Mouse (Mus musculus): ENCODE data around the gene Etv3.
A peak's percentile ranks its signal among the peaks of the same experiment; 100 is the strongest.
"Not testable (repeated sequence)": the region's sequence is repeated elsewhere in the genome, so short reads cannot be mapped to it uniquely, and the experiment has no call there.

The Etv3 gene

DNA sequence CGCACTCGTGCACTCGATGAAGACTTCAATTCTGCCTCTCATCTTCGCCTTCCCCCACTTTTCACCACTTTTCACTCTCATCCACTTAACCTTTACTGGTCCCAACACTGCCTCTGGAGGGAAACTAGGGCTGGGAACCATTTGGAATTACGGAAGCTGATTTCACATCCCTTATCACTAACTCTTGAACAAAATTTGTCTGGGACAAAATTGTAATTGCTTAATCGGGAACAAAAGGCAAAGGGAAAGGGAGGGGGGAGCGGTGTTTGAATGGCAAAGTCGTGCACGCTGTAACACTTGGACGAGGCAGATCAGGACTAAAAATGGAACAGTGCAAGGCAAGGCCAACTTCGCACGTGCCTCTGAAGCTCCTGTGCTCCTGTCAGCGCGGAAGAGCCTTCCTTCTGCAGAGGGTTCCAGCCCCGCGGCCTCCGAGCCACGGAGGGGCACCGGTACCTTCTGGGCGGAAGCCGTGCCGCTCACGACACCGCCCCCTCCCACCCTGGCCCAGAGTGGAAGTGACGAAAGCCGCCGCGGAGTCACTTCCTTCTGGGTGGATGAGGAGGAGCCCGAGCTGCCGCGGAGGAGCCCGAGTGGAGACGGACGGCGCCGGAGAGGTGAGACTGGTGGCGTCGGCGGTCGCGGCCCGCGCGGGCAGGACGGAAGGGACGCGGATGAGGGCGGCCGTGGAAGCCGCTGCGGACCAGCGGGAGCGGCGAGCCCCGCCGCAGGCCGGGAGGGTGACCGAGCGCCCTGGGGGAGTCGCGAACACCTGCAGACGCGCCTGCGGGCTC, at the start of gene Etv3:
Gene Etv3, plus strand, starts transcription at position 365 of the 794 bp plus-strand sequence.
- DNase-seq (ENCODE audit: low read depth, low spot score), result peak; percentile 24

DNA sequence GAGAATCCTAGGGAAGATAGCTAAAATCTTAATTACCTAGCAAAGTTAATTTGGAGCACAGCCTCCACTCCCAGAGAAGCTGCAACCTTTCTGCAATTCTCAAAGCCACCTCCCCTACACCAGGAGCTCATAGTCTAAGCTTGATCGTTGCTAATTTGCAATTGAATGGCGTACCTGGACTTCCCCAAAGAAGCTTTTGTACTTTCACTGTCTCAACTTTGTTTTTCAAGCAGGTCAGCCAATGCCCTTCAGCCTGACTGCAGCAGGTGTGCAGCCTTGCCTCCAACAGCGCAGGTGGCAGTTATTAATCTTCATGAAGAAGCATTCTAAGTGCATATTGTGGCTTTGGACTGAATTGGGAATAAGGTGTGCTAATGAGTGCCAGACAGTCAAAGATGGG, 47.3 kb upstream of the Etv3 start:
- not testable (repeated sequence) for DNase-seq (ENCODE audit: low read depth, low spot score)

DNA sequence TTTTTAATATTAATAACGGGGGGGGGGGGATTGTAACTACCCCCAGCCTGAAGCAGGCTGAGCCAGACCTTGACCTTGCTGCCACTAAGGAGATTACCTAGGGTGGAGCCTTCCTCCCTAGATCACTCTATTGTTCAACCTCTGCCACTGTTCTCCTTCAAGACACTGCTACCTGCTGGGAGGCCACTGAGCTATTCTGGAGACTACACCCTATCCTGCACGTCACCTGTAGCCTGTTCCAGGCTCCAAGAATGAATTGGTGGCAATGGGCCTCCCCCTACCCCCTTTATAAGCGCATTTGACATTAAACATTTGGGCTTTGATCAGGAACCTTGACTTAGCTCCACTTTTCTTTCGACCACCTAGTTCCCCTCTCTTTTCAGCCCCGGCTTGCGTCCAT, 46.6 kb upstream of the Etv3 start:
- DNase-seq (ENCODE audit: low read depth, low spot score), result not testable (repeated sequence)

DNA sequence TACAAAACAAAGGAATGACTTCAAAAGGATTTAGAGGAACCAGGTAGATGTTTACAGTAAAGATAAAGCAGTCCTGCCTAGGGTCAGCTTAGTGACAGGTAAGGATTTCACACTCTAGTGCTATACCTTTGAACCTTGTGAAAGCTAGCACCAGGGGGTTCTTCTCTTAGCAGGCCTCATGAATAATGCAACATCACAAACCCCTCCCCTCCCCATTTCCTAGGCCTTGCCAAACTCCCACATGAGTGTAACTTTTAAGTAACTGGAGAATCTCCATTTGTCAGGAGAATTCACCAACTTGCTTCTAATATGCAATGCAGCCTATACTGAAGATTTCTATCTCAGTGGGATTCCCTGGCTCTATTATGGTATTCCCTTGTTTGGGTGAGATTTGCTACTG, 46.0 kb upstream of the Etv3 start:
- DNase-seq (ENCODE audit: low read depth, low spot score), result not testable (repeated sequence)

DNA sequence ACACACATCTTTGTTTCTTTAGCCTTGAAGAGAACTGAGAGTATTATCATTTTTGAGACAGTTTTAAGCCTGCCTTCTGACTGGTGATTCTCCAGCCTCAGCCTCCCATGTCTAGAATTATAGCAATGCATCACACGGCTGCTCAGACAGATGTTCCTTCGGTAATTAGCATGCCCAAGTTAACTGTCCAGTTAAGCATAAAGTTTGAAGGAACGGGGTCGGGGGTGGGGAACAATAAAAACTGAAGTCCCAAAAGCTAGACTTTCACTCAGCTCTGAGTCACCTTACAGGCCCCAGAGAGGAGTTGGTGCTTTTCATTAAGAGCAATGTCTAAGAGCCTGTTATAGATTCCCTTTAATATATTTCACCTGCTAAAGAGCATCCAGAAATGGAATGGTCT, 37.8 kb upstream of the Etv3 start:
- no peak for DNase-seq (ENCODE audit: low read depth, low spot score)

DNA sequence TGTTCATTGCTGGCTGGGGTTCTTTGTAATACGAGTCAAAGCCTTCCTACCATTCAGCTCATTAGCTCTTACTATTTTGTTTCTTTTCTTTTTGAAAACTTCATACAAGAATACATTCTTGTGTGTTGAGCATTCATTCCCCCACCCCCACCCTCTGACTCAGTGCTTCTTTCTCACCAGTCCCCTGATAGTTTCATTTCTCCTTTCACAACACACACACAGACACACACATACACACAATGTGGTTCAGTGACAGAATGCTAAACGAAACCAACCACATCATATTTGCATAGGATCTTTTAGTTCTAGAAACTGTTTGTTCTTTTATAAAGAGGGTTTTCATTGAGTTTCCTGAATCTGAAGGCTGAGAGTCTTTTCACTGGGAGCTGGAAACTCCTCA, 37.3 kb upstream of the Etv3 start:
- no peak for DNase-seq (ENCODE audit: low read depth, low spot score)

DNA sequence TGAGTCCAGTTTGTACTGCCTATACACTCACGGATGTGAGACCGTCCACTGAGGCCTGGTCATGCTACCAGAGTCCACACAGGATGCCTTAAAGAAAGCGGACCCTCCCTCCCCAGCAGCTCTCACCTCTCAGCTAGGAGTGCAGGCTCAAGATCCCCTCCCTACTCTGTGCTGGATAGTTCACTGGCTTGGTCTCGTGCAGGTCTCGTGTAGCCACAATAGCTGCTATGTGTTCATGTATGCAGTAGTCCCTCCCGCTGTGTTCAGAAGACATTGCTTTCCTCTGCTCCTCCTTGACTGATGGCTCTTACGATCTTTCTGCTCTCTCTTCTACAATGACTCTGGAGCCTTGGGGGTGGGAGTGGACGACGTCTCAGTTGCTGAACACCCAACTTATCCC, 26.9 kb upstream of the Etv3 start:
- DNase-seq (ENCODE audit: low read depth, low spot score), result no peak

DNA sequence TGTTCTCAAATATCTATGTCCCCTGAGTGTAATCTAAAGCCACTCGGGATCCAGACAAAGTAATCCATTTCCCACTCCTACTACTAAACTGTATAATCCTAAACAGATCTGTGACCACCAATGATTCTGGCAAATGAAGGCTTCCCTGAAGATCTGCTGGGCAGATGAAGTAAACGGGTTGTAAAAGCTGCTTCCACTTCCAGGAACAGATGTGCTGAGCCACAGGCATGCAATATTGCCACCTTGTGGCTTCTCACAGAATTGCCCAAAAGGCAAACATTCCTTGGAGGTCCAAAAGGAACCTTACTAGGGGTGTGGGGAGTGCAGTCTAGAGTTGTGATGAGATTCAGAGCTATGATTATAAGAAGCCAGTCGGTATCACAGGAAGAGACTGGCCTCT, 26.1 kb upstream of the Etv3 start:
- DNase-seq (ENCODE audit: low read depth, low spot score), result no peak

DNA sequence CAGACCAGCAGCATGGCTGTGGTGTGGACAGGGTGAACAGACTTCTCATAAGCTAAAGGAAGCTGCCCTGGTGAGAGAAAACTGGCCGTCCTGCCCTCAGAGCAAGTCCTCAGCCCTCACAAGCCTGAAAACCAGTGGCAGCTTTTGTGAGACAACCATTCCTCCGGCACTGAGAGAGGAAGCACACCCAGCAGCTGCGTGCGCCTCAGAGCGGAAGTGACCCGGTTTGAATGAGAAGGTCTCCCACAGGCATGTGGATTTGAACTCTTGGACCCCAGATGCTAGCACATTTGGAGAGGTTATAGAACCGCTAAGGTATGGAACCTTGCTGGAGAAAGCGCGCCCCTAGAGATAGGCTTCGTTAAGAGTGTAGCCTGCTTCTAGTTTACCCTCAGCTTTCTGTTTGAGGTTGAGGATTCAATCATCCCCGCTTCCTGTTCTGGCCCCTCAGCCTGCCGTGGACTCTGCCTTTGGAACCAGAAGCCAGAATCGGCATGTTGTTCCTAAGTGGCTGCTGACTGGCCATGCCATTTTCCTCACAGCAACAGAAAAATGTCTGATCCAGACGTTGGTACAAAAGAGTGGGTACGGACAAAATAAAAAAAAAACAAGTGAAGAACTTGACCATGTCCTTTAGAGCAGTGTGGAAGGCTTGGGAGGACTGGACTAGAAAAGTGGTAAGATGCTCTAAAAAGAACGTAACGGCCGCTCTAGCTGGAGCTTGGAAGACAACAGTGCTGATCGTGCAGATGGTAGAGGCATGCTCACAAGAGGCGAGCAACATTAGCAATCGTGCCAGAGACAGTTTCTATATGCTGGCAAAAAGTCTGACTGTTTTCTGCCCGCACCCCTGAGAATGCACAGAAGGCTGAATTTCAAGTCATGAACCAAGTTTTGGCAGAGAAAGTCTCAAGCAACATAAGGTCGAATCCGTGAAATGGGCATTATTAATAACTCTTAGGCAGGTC, 24.8 kb upstream of the Etv3 start:
- DNase-seq (ENCODE audit: low read depth, low spot score), result no peak

DNA sequence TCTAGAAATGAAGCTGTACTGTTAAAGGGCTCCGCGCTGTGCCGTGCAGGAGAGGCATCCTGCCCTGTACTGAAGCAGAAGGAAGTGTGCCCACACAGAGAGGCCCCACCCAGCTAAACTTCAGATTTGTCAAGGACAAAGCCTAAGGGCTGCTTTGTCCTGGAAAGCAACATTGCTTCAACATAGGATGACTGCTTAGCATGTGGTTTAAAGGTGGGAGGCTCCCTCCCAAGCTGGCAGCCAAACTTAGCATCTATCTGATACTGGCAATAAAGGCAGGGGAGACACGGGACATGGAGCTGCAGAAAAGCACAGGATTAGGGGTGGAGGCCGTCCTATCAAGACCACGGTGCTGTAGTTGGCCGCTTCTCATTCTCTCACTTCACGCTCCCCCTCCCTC, 24.1 kb upstream of the Etv3 start:
- no peak for DNase-seq (ENCODE audit: low read depth, low spot score)

DNA sequence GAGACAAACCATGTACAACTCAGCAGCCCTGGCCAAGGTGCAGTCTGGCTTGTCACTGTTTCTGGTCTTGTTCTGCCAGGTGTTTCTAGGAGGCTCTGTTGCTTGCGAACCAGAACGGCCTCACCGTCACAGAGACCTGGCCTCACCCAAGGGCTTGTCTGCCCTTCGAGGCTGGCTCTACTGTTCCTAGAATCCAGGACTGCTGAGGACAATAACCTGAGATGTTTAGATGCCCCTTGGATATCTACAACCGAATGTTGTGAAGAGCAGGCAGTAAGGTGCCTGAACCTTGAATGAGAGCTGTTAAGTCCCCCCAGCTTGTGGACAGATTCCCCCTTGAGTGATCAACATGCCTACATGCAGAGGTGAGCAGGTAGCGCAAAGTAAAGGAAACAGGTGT, 22.4 kb upstream of the Etv3 start:
- no peak for DNase-seq (ENCODE audit: low read depth, low spot score)

DNA sequence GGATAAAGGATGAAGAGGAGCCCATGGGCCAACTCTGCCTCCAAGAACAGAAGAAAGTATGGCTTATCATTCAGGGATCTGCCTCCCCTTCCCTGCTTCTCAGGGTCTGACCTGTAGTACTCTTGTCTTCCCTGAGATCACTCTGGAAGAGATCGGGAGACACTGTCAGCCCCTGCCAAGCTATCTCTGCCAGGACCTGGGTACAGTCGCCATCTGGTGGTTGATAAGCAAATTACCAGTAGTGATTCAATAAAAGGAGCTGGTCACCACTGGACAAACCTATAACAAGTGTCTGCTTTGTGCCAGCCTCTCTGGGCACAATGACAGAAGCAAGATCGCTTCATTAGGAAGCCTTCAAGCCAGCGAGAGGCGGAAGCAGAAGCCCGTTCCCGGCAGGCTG, 20.9 kb upstream of the Etv3 start:
- no peak for DNase-seq (ENCODE audit: low read depth, low spot score)

DNA sequence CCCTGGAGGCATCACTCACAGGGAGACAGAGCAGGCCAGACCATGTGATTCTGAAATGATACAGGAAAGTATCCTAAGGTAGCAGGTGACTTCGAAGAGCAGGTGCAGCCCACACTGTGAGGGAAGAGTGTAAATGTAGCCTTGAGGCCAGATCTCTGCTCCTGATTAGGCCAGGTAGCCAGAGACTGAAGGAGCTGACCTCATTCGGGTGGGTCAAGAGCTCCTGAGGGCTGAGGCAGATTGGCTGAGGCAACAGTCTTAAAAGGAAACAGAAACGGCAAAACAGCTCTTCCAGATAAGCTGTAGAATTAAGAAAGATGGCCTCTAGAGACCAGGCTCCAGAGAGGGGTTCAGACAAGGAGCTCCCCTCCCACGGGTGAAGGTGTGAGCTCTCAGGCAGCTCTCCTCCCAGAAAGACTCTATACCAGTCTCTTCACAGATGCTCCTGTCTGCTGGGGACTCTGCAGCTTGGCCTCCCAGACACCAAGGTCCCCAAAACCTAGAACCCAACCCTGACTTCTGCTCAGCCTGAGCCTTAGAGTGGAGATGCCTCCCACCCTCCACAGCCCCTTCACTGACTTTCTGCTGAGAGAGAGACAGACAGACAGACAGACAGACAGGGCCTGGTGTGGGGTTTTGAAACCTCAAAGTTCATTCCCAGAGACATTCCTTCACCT, 20.3 kb upstream of the Etv3 start:
- DNase-seq (ENCODE audit: low read depth, low spot score), result no peak

DNA sequence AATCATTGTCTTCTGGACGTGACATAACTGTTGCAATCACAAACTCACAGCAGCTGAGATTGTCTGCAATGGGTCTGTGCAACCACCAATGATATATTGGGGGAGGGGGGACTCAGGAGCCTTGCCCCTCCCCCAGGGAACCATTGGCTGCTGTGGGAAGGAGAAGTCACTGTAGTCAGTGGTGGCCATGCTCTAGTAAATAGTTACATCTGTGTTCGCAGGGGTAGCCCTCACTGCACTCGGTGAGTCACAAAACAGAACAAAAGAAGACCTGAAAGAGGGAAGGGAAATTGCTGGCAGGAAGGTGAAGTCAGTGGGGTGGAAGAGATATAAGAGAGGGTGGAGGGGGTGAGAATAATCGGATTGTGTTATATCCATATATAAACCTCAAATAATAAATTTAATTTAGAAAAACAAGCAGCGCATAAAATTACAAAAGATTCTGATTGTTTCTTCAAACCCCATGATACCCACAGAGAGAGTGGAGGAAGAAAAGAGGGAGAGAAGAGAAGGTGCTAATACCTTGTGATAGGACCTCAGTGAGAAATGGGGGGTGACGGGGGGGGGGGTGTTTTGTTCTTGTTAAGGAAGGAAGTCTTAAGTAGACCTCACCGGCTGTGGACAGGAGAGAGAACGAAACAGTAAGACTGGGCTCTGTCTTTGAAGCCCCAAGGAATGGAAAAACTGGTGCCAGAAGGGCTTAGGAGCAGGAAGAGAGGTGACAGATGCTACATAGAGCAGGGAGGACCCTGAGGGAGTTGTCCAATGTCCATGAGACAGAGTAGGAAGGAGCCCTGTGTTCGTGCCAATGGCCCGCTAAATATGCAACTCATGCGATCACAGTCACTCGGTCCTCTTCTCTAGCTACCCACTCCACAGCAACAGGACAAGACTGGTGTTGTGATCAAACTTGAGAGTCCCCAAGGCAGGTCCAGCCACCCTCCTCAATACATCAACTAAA, 18.5 kb upstream of the Etv3 start:
- no peak for DNase-seq (ENCODE audit: low read depth, low spot score)

DNA sequence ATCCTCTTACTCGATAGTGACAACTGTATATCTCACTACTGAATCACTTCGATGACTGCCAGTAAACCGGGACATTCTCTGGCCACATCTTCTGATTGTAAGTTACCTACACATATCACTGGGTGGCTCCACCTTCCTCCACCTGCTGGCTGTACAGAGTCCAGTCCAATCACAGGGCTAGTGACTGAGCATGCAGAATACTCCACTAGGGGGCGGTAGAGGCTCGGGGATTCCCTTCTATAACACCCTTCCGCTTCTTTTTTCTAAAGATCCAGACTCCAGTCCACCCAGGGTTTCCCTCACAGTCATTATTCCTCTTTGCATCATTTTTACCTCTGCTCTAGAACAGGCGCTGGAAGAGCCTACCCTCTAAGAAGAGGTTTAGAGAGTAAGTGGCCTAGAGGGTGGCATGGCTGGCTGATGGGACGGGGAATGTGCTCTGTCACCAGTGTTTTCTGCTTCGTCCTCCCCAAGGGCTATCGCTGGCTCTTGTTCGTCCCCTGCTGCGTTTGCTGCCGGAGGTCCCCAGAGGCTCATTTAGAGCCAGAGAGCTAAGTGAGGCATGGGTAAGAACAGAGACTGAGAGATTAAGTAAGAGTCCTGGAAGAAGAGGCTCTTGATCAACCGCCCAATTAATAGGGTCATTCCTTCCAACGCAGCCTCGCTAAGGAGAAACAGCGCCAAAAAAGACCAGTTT, 16.9 kb upstream of the Etv3 start:
- DNase-seq (ENCODE audit: low read depth, low spot score), result peak; percentile 39

DNA sequence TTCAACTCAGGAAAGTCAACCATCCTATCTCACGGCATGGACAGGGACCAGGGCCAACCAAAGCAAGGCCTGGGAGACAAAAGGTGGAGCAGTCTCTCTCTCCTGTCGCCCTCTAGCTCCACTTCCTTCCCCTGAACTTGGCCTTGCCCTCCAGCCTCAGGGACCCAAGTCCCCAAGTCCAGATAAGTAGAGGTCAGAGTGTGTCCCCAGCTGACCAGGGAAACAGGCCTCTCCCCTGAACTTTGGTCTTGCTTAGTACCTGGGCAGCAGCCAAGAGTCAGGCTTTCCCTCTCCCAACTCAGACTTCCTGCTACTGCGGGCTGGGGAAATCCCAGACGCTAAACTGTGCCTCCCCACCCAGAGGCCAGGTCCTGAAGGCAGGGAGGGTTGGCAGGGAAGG, 16.1 kb upstream of the Etv3 start:
- no peak for DNase-seq (ENCODE audit: low read depth, low spot score)

DNA sequence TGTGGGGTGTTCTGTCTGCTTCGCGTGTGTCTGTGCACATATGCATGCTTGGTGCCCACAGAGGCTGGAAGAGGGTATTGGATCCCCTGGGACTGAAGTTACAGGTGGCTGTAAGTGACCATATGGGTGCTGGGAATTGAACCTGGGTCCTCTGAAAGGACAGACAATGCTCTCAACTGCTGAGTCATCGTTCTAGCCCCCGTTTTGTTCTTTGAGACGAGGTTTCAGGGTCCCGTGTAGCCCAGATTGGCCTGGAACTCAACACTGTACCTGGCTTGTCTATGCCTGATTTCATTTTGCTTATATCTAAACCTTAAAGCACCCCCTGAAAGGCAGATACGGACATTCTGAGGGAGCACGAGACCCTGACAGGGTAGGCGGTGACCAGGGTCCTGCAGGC, 14.4 kb upstream of the Etv3 start:
- no peak for DNase-seq (ENCODE audit: low read depth, low spot score)

DNA sequence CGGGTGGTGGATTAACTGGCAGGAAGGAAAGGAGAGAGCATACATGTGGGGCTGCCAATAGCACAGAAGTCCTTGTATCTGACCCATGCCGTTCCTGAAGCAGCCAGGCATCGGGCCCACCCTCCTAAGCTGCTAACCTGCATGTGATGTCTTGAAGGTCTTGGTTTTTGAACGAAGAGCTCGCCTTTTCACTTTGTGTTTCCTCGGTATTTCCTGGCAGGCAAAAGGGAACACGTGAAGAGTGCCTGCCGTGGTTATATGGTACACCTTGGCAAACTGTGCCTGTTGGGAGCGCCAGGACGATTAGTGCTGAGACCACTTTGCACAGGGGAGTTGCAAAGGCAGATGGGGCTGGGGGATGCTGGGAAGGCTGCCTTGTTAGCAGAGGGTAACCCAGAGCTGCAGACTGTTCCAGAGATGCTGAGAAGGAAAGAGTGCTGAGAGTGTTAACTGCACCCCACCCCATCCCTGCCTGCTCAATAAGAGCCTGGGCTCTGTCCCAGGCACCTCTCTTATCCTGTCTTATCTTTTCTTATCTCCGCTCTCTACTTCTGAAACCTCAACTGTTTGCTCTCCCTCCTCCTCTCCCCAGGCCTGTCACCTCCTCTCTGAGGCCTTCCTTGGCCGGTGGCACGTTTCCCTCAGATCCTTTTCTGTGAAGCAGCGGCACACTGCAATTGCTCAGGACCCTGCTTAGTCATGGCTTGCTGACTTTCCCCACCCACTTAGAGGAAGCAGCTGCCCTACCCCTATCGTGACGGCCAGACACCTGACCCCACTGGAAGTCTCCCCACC, 13.0 kb upstream of the Etv3 start:
- DNase-seq (ENCODE audit: low read depth, low spot score), result no peak

DNA sequence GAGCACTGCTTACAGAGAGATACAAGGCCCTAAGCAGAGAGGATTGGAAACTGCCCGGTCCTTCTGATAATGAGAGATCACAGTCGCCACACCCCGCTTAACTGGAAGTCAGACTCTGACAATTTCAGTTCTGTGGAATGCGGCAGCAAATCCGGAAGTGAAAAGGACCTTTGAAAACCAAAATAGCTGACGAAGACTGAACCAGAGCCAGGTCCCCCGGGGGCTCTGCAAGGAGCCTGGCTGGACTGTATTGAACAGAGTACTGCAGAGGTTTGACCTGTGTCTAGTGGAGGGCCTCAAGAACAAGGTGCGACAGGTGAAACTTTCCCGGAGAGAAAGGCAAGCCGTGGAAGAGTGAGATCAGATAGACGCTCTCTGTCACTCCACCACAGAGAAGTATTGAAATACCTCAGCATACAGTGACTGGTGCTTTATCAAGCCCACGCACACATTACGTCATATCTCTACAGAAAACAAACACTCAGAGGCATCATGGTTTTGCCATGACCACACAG, 9.6 kb upstream of the Etv3 start:
- no peak for DNase-seq (ENCODE audit: low read depth, low spot score)
